Comparison of ENCODE assay signal across 15 mouse cellular contexts in the genomic region with DNA sequence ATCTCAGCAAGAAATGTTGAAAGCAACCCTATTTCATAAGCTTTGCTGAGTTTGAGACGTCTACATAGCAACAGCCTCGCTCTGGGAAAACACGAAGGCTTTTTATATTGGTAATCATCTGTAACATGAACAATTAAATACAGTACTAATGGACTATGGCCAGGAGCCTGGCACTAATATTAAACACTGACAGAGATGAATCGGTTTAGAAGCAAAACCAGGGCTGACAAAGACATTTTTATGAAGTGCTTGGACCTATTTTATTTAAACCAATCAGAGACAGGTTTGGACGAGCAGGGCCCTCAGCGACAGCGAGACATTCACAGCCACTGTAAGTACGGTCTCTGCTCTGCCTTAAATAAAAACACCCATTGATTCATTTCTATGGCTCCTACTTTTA.
DNase-seq lines count a peak whose midpoint lies in the region; ATAC-seq and TF ChIP-seq lines count a peak whose summit lies in the region.
"Had no signal": no experiment of that assay in that cellular context is flagged by ENCODE, and none has a peak within 500 bp of the region (broad histone marks: within the 10 kb centered on the region; RNA-seq: fewer than 3 reads in every experiment).

No protein-coding gene starts in this region.

- 18% methylated on average over 8 of the region's 8 CpGs for WGBS in forebrain, embryonic 15.5 days
- 91% methylated on average over 8 of the region's 8 CpGs for WGBS in forebrain, embryonic 10.5 days
- 48% methylated on average over 8 of the region's 8 CpGs for WGBS in lung, embryonic 14.5 days
- 32% methylated on average over 8 of the region's 8 CpGs for WGBS in embryonic facial prominence, embryonic 15.5 days
- WGBS in midbrain, embryonic 15.5 days: 57% methylated on average over 8 of the region's 8 CpGs

- no peak overlapping the region for H3K4me3 ChIP-seq in forebrain, embryonic 15.5 days
- H3K4me3 ChIP-seq in forebrain, embryonic 10.5 days: no peak overlapping the region
- H3K4me3 ChIP-seq in lung, embryonic 14.5 days (ENCODE audit: low read depth, low read length): no peak overlapping the region
- no peak overlapping the region for H3K4me3 ChIP-seq in embryonic facial prominence, embryonic 15.5 days (replicated peaks)
- no peak overlapping the region for H3K4me3 ChIP-seq in midbrain, embryonic 15.5 days
- H3K4me3 ChIP-seq: erythroblast, embryonic 14.5 days; liver, embryonic 12.5 days; megakaryocyte, embryonic 14.5 days; neural tube, embryonic 12.5 days had no signal

- H3K36me3 ChIP-seq in forebrain, embryonic 15.5 days: no peaks in the 10 kb centered on the region
- peaks cover 7% of the 10 kb centered on the region; the same call in 1 of the 2 replicates for H3K36me3 ChIP-seq in forebrain, embryonic 10.5 days (replicated peaks)
- H3K36me3 ChIP-seq in lung, embryonic 14.5 days (ENCODE audit: insufficient read depth): peaks cover 46% of the 10 kb centered on the region
- H3K36me3 ChIP-seq in embryonic facial prominence, embryonic 15.5 days: peaks cover 31% of the 10 kb centered on the region
- H3K36me3 ChIP-seq in midbrain, embryonic 15.5 days (replicated peaks): no peaks in the 10 kb centered on the region
- H3K36me3 ChIP-seq: neural tube, embryonic 12.5 days had no signal

- DNase-seq in forebrain, embryonic 10.5 days (ENCODE audit: extremely low spot score, low spot score): no peak
- no peak for DNase-seq in lung, embryonic 14.5 days
- DNase-seq in lung, adult 18-20 months: no peak
- no peak for DNase-seq in heart, postnatal 10 days
- no peak for DNase-seq in heart, postnatal 14 days
- DNase-seq: B cell, adult 2 months; heart, postnatal 36 days; layer of hippocampus, postnatal 36 days had no signal

- H3K4me1 ChIP-seq in forebrain, embryonic 15.5 days: peaks cover 17% of the 10 kb centered on the region
- peaks cover 19% of the 10 kb centered on the region for H3K4me1 ChIP-seq in forebrain, embryonic 10.5 days
- peaks cover 5% of the 10 kb centered on the region; the same call in 1 of the 2 replicates for H3K4me1 ChIP-seq in lung, embryonic 14.5 days (ENCODE audit: insufficient read depth)
- H3K4me1 ChIP-seq in embryonic facial prominence, embryonic 15.5 days: peaks cover 26% of the 10 kb centered on the region
- H3K4me1 ChIP-seq in midbrain, embryonic 15.5 days: no peaks in the 10 kb centered on the region; the same call in 1 of the 2 replicates

- 0 out of 2 replicates have a peak, but pooled peaks have one; percentile 41 for ATAC-seq in forebrain, embryonic 15.5 days (replicated peaks)
- ATAC-seq in lung, embryonic 14.5 days (ENCODE audit: insufficient read depth): no peak
- no peak for ATAC-seq in embryonic facial prominence, embryonic 15.5 days (ENCODE audit: insufficient number of reproducible peaks, low FRiP score, low TSS enrichment, low read depth)
- ATAC-seq in midbrain, embryonic 15.5 days (replicated peaks): 0 out of 2 replicates have a peak, but pooled peaks have one; percentile 47
- ATAC-seq: liver, embryonic 12.5 days had no signal

- peak overlapping the region; percentile 19; the same call in 1 of the 2 replicates for H3K4me2 ChIP-seq in forebrain, embryonic 15.5 days (replicated peaks)
- no peak overlapping the region for H3K4me2 ChIP-seq in lung, embryonic 14.5 days
- 0 out of 2 replicates have a peak overlapping the region, but pooled peaks have one; percentile 15 for H3K4me2 ChIP-seq in embryonic facial prominence, embryonic 15.5 days (replicated peaks)
- H3K4me2 ChIP-seq in midbrain, embryonic 15.5 days: no peak overlapping the region
- H3K4me2 ChIP-seq: liver, embryonic 12.5 days; neural tube, embryonic 12.5 days had no signal

- H3K9me3 ChIP-seq in forebrain, embryonic 15.5 days: no peaks in the 10 kb centered on the region
- H3K9me3 ChIP-seq in forebrain, embryonic 10.5 days: no peaks in the 10 kb centered on the region
- no peaks in the 10 kb centered on the region for H3K9me3 ChIP-seq in lung, embryonic 14.5 days (ENCODE audit: low read depth, low read length)
- no peaks in the 10 kb centered on the region for H3K9me3 ChIP-seq in embryonic facial prominence, embryonic 15.5 days (replicated peaks)
- no peaks in the 10 kb centered on the region for H3K9me3 ChIP-seq in midbrain, embryonic 15.5 days
- H3K9me3 ChIP-seq: liver, embryonic 12.5 days; megakaryocyte, embryonic 14.5 days; neural tube, embryonic 12.5 days had no signal

- intact Hi-C loops in heart, postnatal 10 days (cut with DNase I): no loop called here
- intact Hi-C loops in heart, postnatal 14 days (cut with DNase I): no loop called here

- TF ChIP-seq CTCF in lung, embryonic 14.5 days (IDR thresholded peaks at IDR 0.05; ENCODE audit: low read depth): no peak

- no peaks in the 10 kb centered on the region for H3K27me3 ChIP-seq in forebrain, embryonic 15.5 days
- H3K27me3 ChIP-seq in forebrain, embryonic 10.5 days (ENCODE audit: poor library complexity, severe bottlenecking): no peaks in the 10 kb centered on the region
- H3K27me3 ChIP-seq in lung, embryonic 14.5 days (ENCODE audit: insufficient read depth, low read length): no peaks in the 10 kb centered on the region
- H3K27me3 ChIP-seq in embryonic facial prominence, embryonic 15.5 days: no peaks in the 10 kb centered on the region
- H3K27me3 ChIP-seq in midbrain, embryonic 15.5 days (replicated peaks): no peaks in the 10 kb centered on the region
- H3K27me3 ChIP-seq: liver, embryonic 12.5 days; neural tube, embryonic 12.5 days had no signal

- no peak overlapping the region for H3K9ac ChIP-seq in forebrain, embryonic 15.5 days (replicated peaks)
- no peak overlapping the region for H3K9ac ChIP-seq in lung, embryonic 14.5 days
- no peak overlapping the region for H3K9ac ChIP-seq in embryonic facial prominence, embryonic 15.5 days
- H3K9ac ChIP-seq in midbrain, embryonic 15.5 days: no peak overlapping the region
- H3K9ac ChIP-seq: liver, embryonic 12.5 days; neural tube, embryonic 12.5 days had no signal

- H3K27ac ChIP-seq in forebrain, embryonic 15.5 days (replicated peaks): no peak overlapping the region
- H3K27ac ChIP-seq in forebrain, embryonic 10.5 days: no peak overlapping the region
- 0 out of 2 replicates have a peak overlapping the region, but pooled peaks have one; percentile 3 for H3K27ac ChIP-seq in lung, embryonic 14.5 days (ENCODE audit: low read depth)
- H3K27ac ChIP-seq in embryonic facial prominence, embryonic 15.5 days (replicated peaks): peak overlapping the region; percentile 65
- peak overlapping the region; percentile 49; the same call in 1 of the 2 replicates for H3K27ac ChIP-seq in midbrain, embryonic 15.5 days
- H3K27ac ChIP-seq: liver, embryonic 12.5 days had no signal

Comparison
In these comparisons a context has a peak if more than half of its experiments do, and no peak if none do; other contexts are left out.
1. ATAC-seq: peak in forebrain, embryonic 15.5 days (single experiment) and midbrain, embryonic 15.5 days (single experiment); none in lung, embryonic 14.5 days (single experiment) and embryonic facial prominence, embryonic 15.5 days (single experiment).
2. H3K27ac ChIP-seq: peak in lung, embryonic 14.5 days (single experiment), embryonic facial prominence, embryonic 15.5 days (single experiment) and midbrain, embryonic 15.5 days (single experiment); none in forebrain, embryonic 15.5 days (single experiment) and forebrain, embryonic 10.5 days (single experiment).
3. H3K4me2 ChIP-seq: peak in forebrain, embryonic 15.5 days (single experiment) and embryonic facial prominence, embryonic 15.5 days (single experiment); none in lung, embryonic 14.5 days (single experiment) and midbrain, embryonic 15.5 days (single experiment).